Mouse (Mus musculus) left cerebral cortex, adult 8-10 months (tissue): ENCODE results near the gene Gli3. TPM values are rescaled to one million over a fixed set of nuclear protein-coding genes. Genes with fewer than 3 reads are reported as not detected.
A peak's percentile ranks its signal among the peaks of the same experiment; 100 is the strongest.

Experiments
- DNase-seq, 2 experiments: peaks; one replicate each; pipeline ENCODE4 v3.0.0; 2022; ENCODE audit warnings: low spot score in 2 of 2
- total RNA-seq, 4 experiments: library from RNA; stranded (reverse); gene quantifications; 2 replicates each; pipeline ENCODE4 v1.2.4; 2022

Gene Gli3
- total RNA-seq, 4 experiments from 2014 or later = 9.1 to 11.9 (median 11.7) TPM

- DNase-seq = no peak
Observed at GRCm38 (mm10) chr13:15488065-15488464, 25.0 kb downstream of the Gli3 start.

GRCm38 (mm10) chr13:15495820-15496219 lies 32.8 kb downstream of the Gli3 start:
- DNase-seq = no peak

- DNase-seq = no peak
Observed at GRCm38 (mm10) chr13:15498338-15498737, 35.3 kb downstream of the Gli3 start.

DNA sequence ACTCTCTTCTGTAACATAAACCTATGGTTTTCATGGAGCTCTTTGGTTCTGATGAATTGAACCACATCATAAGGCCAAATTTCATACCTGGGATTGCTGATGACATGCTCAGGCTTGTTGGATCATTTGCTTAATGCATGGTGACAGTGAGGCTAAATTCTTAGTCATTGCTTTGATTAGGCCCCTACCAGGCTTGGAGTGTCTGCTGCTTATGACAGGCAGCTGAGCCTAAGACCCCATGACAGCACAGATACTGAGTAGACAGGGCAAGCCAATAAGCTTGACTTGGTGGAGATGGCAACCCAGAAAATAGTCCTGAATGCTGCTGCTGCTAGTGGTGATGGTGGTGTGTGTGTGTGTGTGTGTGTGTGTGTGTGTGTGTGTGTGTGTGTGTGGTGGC lies 47.9 kb downstream of the Gli3 start:
- no peak for DNase-seq

DNA sequence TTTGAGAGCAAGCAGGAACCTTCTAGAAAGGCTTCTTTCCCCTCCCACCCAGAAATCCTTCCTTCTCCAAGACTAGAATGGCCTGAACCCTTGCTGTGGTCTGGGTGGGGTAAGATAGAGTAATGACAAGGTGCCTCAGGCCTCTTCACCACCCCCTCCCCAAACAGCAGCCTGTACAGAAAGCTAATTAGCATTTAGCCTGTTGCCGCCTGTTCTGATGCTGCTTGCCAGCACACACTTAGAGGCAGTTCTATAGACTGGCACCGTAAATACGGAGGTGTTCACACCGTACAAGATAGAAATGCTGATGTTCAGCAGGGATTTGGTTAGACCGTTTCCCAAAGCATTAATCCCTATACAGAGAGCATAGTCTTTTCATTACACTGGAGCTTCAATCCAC lies 50.1 kb downstream of the Gli3 start:
- DNase-seq = no peak

- DNase-seq = no peak
Observed at GRCm38 (mm10) chr13:15514082-15514481, 51.0 kb downstream of the Gli3 start.

- no peak for DNase-seq
Observed at GRCm38 (mm10) chr13:15517048-15517760, 54.2 kb downstream of the Gli3 start.

GRCm38 (mm10) chr13:15520353-15520752 lies 57.3 kb downstream of the Gli3 start:
- DNase-seq = no peak

DNA sequence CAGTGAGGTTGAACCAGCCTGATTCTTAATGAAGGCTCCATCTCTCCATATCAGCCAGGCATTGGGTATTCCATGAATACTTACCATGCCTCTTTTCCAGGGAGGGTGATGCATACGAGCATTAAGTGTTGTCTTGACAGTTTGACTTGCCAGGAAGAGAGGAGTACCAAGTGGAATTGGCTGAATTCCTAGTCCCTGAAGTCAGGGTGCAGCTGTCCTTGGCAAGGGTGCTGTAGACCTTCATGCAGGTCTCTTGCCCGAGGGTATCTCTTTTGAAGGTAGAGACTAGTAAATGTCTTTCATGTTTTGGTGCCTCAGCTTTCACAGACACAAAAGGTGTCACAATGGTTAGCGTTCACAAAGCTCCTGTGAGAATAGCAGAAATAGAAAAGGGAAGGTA lies 59.1 kb downstream of the Gli3 start:
- no peak for DNase-seq

- no peak for DNase-seq
Observed at GRCm38 (mm10) chr13:15524208-15524607, 61.2 kb downstream of the Gli3 start.

DNA sequence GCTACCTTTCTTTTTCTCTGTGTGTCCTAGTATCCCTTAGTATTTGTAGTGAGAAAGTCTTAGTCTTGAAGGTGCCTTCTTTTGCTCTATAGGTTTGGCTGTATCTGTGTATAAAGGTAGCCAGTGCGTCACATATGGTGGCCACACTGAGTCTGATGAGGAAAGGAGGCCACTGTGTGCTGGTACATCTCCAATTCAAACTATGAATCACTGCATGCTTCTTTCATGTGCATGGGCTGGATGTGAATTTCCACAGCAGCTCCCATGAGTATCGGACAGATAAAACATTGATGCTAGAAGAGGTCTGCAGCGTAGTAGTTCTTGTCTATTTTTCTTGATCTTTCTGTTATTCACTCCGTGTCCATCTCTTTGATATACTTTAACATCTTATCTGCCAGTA lies 63.7 kb downstream of the Gli3 start:
- DNase-seq = no peak

DNA sequence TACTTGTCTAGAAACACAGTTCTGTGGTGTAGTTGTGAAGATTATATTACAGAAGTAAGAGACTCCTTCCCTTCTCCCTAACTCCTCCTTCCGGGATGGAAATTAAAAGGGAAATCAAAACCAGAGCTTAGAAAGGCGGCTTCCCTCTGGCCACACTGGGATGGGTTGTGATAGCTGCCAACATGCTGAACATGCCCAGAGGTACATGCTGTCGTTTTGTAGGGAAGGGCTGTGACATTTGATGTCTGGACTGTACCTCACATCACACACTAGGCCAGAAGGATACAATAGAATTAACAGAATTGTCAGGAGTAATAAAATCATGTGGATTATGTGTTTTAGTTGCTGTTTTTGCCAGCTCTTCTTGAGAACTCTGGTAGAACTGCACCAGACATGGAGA lies 68.5 kb downstream of the Gli3 start:
- DNase-seq = no peak

DNA sequence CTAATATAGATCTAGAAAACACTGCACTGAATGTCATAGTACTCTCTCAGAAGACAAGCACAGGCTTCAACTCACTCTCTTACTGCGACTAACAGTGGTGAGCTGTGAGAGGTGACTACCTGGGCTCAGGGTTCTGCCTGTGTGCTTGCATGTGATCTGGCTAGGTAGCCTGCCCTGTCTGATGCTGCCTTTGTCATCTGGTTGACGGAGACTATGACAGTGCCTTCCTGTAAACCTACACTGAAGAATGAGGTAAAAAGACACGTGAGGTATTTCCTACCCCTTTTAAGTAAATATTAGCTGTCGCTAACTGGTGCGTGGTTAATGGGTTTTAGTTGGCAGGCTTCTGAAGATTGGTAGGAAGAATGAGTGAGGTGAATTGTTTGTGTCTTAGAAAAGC lies 74.2 kb downstream of the Gli3 start:
- no peak for DNase-seq

- no peak for DNase-seq
Observed at GRCm38 (mm10) chr13:15537611-15538010, 74.6 kb downstream of the Gli3 start.

GRCm38 (mm10) chr13:15538389-15538788 lies 75.4 kb downstream of the Gli3 start:
- DNase-seq = no peak

DNA sequence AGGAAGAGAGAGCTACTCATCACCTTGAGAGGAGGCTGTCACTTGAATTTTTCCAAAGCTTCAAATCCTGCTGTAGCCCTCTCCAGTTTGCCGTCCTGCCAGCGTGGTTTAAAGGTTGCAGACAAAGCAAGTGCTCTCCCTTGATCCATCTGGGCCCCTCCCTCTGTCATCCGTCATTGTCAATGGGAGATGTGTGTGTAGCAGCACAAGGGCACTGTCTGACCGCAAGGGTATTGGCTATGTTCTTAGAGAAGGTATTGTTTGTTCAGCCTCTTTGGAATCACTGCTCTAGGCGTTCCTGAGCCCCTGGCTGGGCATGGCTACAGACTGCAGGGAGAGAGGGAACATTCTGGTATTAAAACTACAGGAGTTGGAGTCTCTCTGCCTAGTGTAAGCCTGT lies 79.0 kb downstream of the Gli3 start:
- DNase-seq = no peak

- DNase-seq = no peak
Observed at GRCm38 (mm10) chr13:15543169-15543887, 80.3 kb downstream of the Gli3 start.

- peak in 1 of 2 experiments; percentile 36 for DNase-seq
Observed at GRCm38 (mm10) chr13:15543888-15544640, 81.0 kb downstream of the Gli3 start.

GRCm38 (mm10) chr13:15545346-15545896 lies 82.4 kb downstream of the Gli3 start:
- no peak for DNase-seq

DNA sequence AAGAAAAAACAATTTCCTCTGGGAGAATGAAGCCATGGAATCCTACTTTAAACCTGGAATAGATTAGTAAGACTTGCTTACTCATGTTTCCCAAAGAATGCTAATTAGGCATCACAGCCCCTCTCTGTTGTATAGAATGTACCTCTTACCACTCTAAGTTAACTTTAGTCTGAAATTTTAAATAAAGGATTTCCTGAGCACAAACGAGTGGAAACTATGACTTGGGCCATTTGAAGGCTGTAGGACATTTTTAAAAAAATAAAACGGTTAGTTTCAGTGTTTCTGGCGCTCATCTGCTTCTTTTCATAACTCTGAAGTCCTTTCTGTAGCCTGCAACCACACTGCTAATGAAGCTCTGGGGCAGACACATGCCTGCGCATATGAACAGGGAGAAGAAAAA lies 83.2 kb downstream of the Gli3 start:
- no peak for DNase-seq

GRCm38 (mm10) chr13:15549466-15549865 lies 86.4 kb downstream of the Gli3 start:
- DNase-seq = no peak

- DNase-seq = no peak
Observed at GRCm38 (mm10) chr13:15550027-15550602, 87.1 kb downstream of the Gli3 start.
